Mouse (Mus musculus) heart, postnatal 0 days (tissue): ENCODE measurements around the gene Tyk2. TPM values are rescaled to one million over a fixed set of nuclear protein-coding genes. Genes with fewer than 3 reads are reported as not detected.

Experiments used
- ATAC-seq: fragments of 200-750 bp; cut with Nextera tagmentation; 2 replicates; pipeline ENCODE4 v1.8.0; 2017; ENCODE audit warnings: low read depth, moderate number of reproducible peaks, moderate library complexity; ENCODE audit not compliant: insufficient read depth
- DNase-seq: peaks from one replicate; pipeline ENCODE4 v3.0.0-alpha.2; 2016; ENCODE audit warnings: low spot score
- H3K27ac ChIP-seq: fragments of 300-500 bp; sonication (generic); 2 replicates; pipeline ENCODE4 v1.5.1; 2014; ENCODE audit warnings: low read depth, mild to moderate bottlenecking
- H3K27me3 ChIP-seq: fragments of 300-500 bp; sonication (generic); 2 replicates; pipeline ENCODE4 v1.6.1; 2014; ENCODE audit warnings: low read length, mixed read lengths; ENCODE audit not compliant: control insufficient read depth, insufficient read depth
- H3K36me3 ChIP-seq: fragments of 300-500 bp; sonication (generic); replicated peaks from 2 replicates; pipeline ENCODE4 v1.6.1; 2014; ENCODE audit warnings: low read length, mixed read lengths; ENCODE audit not compliant: control insufficient read depth, insufficient read depth
- H3K4me1 ChIP-seq: fragments of 300-500 bp; sonication (generic); 2 replicates; pipeline ENCODE4 v1.6.1; 2014; ENCODE audit warnings: antibody characterized with exemption; ENCODE audit not compliant: control insufficient read depth, insufficient read depth
- H3K4me2 ChIP-seq: fragments of 300-500 bp; sonication (generic); 2 replicates; pipeline ENCODE4 v1.6.1; 2014; ENCODE audit warnings: low read depth, mild to moderate bottlenecking, low read length, moderate library complexity
- H3K4me3 ChIP-seq: fragments of 300-500 bp; sonication (generic); 2 replicates; pipeline ENCODE4 v1.5.1; 2014; ENCODE audit warnings: low read depth, low read length
- H3K9ac ChIP-seq: fragments of 300-500 bp; sonication (generic); replicated peaks from 2 replicates; pipeline ENCODE4 v1.6.1; 2014; ENCODE audit warnings: low read depth, low read length, mixed read lengths
- H3K9me3 ChIP-seq: fragments of 300-500 bp; sonication (generic); replicated peaks from 2 replicates; pipeline ENCODE4 v1.6.1; 2016; ENCODE audit warnings: low read length; ENCODE audit not compliant: control insufficient read depth
- CTCF ChIP-seq: IDR thresholded peaks from 2 replicates; pipeline ENCODE4 v1.5.1; 2016; ENCODE audit warnings: antibody characterized with exemption, control low read depth, low read depth
- EP300 ChIP-seq: IDR thresholded peaks from 2 replicates; pipeline ENCODE4 v1.6.1; 2016; ENCODE audit warnings: antibody characterized with exemption, low read depth
- WGBS: fragments of 180-500 bp; shearing (Covaris S2); extraction: QIAGEN DNeasy Blood & Tissue Kit; methylation state at CpG from one replicate; pipeline ENCODE4 v1.1.7; 2014; 5-methylcytosine and 5-hydroxymethylcytosine counted together
- polyA plus RNA-seq: library from polyadenylated mRNA; unstranded; fragments of >200 nt; fragmentation: Nextera tagmentation; extraction: Ambion mirVana; gene quantifications from 2 replicates; pipeline ENCODE4 v1.2.1, GENCODE M21; 2015
- total RNA-seq: library from RNA; depleted of rRNA; stranded (reverse); fragments of >200 nt; gene quantifications from 2 replicates; pipeline ENCODE4 v1.2.3, GENCODE M21; 2014; ENCODE audit warnings: low replicate concordance

Gene Tyk2
- total and polyA plus RNA-seq, 2 experiments from 2014 or later: 7.7 to 17.9 TPM

DNA sequence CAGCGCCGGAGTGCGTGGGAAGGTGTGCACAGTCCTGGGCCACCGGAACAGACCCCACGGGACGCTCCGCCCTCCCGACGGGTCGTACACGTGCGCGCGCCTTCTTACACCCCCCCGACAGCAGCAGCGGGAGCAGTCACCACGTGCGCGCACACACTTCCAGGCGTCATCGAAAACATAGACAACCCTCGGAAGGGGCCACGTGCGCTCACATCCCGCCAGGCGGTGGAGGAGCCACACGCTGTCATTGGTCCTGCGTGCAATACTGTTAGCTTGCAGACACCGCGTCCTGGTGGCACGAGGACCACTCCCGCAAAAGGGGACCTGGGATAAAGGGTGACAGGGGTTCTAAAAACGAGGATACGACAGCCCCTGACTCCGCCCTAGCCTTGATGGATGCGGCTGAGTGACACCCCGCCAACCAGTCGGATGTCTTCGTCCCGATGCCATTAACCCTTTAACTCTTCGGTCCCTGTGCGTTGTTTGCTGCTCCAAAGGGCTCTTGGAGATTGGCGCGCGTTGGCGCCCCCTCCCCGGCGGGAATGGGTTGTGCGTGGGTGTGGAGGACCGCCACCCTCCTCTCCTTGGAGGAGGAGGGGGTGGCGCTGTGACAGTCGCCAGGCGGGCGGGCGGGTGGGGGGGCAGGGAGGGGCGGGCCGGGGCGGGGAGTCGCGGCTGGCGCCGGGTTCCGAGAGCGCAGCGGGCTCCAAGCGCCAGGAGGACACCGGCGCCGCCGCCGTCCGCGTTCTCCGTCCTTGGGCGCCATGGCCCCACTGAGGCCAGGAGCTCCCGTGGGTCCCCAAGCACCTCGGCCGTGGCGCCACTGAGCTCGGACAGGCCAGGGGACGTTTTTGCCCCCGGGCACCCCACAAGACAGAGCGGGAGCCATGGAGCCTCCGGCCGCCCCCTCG, 34.3 kb upstream of the Tyk2 start, which contains the start of gene Pde4a:
Gene Pde4a, plus strand, starts transcription at position 674 of the 911 bp plus-strand sequence.
- peak within 1 kb of the TSS; percentile 53 for H3K4me3 ChIP-seq
- TF ChIP-seq CTCF: no peak
- WGBS: under 1% methylated on average over 74 of the region's 86 CpGs
- H3K27ac ChIP-seq: 0 out of 2 replicates have a peak within 1 kb of the TSS, but pooled peaks have one; percentile 8
- DNase-seq: peak; percentile 46
- H3K4me2 ChIP-seq: peak within 1 kb of the TSS; percentile 79
- H3K27me3 ChIP-seq: peaks cover 47% of the 10 kb centered on the region
- H3K9ac ChIP-seq: peak within 1 kb of the TSS; percentile 49
- no peak; the same call in 1 of the 2 replicates for ATAC-seq
- H3K36me3 ChIP-seq: no peaks in the 10 kb centered on the region
- peaks cover 20% of the 10 kb centered on the region for H3K4me1 ChIP-seq
- H3K9me3 ChIP-seq: no peaks in the 10 kb centered on the region

DNA sequence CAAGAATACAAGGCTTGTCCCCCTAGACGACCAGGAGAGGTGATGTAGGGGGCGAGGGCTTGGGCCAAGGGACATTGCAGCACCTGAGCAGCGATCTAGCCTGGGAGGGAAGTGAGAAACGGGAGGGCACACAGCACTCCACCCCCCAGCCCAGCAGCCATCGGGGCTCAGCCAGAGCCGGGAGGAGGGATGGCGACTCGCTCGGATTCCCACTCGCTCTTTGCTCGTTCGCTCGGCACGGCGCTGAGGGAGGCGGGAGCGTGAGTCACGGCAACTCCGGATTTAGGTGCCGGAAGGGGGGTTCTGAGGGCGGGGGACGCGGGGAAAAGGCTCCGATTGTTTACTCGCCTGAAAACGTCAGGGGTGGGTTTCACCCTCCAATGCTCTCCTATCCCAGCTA, 33.0 kb upstream of the Tyk2 start:
- Histone ChIP-seq H3K4me3 (peak overlapping the region; percentile 28), H3K27me3 (peaks cover 47% of the 10 kb centered on the region), H3K9me3 (no peaks in the 10 kb centered on the region), H3K27ac (no peak overlapping the region), H3K4me1 (peaks cover 20% of the 10 kb centered on the region), H3K9ac (no peak overlapping the region), H3K4me2 (peak overlapping the region; percentile 48), H3K36me3 (no peaks in the 10 kb centered on the region)
- no peak for TF ChIP-seq CTCF
- TF ChIP-seq EP300: no peak
- ATAC-seq: no peak
- WGBS: 1% methylated on average over 26 of the region's 26 CpGs
- no peak for DNase-seq

DNA sequence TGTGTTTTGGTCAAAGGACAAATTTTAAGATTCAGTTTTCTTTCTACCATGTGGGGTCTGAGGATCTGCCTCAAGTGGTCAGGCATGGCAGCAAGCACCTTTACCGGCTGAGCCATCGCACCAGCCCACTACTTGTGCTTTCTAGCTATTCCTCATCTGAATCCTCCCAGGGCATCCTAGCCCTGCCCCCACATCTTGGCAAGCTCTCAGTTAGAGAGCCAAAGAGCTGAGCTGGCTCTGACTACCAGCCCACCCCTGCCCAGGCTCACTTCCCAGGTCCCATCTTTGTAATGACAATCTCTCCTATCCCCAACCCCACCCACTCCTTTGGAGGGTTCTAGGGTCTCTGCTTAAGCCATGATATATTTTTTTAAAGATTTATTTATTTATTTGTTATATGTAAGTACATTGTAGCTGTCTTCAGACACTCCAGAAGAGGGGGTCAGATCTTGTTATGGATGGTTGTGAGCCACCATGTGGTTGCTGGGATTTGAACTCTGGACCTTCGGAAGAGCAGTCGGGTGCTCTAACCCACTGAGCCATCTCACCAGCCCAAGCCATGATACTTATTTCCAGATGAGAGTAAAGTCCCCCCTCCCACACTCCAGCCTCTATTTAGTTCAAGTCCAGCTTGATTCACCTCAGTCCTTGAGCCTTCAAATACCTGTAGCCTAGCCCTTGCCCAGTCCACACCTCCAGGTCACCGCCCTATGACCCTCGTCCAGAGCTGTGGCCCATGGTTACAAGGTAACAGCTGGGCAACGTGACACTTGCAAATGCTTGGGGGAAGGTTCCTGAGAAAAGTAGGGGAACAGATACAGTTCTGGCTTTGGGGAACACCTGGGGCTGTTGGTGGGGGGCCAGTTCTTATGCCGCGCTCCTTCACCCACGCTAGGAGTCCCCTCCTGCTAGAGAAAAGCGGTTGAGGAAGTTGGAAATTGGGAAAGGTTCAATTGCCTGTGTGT, 32.3 kb upstream of the Tyk2 start:
- peaks cover 20% of the 10 kb centered on the region for H3K4me1 ChIP-seq
- WGBS: 43% methylated on average over 11 of the region's 11 CpGs

DNA sequence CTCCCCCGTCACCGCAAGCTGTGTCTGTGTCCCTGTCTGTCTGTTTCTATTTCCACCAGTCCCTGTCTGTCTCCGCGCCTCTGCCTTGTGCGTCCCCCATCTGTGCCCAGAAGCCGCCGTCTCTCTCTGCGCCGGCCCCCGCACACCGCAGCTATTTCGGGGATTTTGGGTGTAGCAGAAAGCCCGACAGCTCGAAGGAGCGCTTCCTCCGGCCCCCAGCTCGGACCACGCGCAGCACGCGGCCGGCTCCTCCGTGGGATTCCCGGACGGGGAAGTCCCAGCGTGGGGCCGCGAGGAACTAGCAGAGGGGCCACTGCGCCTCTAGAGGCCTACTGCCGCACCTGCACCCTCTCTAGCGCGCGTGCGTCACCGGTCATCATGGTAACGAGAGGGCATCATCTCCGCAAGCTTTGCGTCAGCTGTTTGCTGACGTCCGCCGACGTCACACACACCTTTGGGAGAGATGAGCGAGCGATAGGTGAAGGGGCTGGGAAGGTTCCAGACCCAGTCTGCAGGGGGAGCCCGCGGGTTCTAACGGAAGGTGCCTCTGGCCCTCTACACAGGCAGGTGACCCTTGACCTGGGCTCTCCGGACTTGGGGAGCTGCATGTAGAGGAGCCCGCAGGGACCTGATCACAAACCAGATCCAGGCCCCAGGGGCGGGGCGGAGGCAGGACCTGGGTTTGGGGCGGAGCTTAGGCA, 30.3 kb upstream of the Tyk2 start:
- H3K9me3 ChIP-seq: no peaks in the 10 kb centered on the region
- peak; percentile 77 for DNase-seq
- peaks cover 42% of the 10 kb centered on the region for H3K27me3 ChIP-seq
- H3K27ac ChIP-seq: no peak overlapping the region
- under 1% methylated on average over 52 of the region's 52 CpGs for WGBS
- ATAC-seq: peak; percentile 77
- H3K4me1 ChIP-seq: peaks cover 9% of the 10 kb centered on the region
- peak overlapping the region; percentile 58 for H3K4me3 ChIP-seq
- H3K9ac ChIP-seq: peak overlapping the region; percentile 57
- peak overlapping the region; percentile 83 for H3K4me2 ChIP-seq
- no peaks in the 10 kb centered on the region for H3K36me3 ChIP-seq
- peak; percentile 83 for TF ChIP-seq CTCF
- no peak for TF ChIP-seq EP300

More for the DNA sequence above, 32.3 kb upstream of the Tyk2 start:
- Histone ChIP-seq H3K4me3 (no peak overlapping the region), H3K27ac (no peak overlapping the region), H3K4me2 (no peak overlapping the region), H3K36me3 (no peaks in the 10 kb centered on the region), H3K9me3 (no peaks in the 10 kb centered on the region), H3K27me3 (peaks cover 47% of the 10 kb centered on the region), H3K9ac (no peak overlapping the region)
- ATAC-seq (no peak), DNase-seq (no peak)
- TF ChIP-seq EP300 (no peak), CTCF (no peak)

DNA sequence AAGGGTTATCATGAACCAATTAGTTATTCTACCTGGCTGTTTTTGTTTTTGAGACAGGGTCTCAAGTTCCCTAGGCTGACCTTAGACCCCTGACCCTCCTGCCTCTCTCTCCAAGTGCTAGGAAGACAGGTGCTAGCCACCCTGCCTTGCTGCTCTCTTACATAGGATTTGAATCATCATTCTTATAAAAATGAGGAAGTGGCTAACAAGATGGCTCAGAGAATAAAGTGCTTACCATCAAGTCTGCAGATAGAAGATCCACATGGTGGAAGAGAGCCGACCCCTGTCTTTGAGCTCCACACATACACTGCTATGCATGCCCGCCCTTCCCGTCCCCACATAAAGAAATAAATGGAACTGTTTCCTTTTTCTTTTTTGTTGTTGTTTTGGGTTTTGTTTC, 23.7 kb upstream of the Tyk2 start:
- no peak for DNase-seq
- Histone ChIP-seq H3K9me3 (no peaks in the 10 kb centered on the region), H3K4me2 (no peak overlapping the region), H3K36me3 (no peaks in the 10 kb centered on the region), H3K4me3 (no peak overlapping the region), H3K9ac (no peak overlapping the region), H3K4me1 (peaks cover 11% of the 10 kb centered on the region; the same call in 1 of the 2 replicates), H3K27ac (no peak overlapping the region), H3K27me3 (no peaks in the 10 kb centered on the region)
- ATAC-seq: no peak
- WGBS: 86% methylated on average over 3 of the region's 3 CpGs
- no peak for TF ChIP-seq CTCF
